Mouse (Mus musculus): ENCODE measurements around the gene Acadm. TPM values are rescaled to one million over a fixed set of nuclear protein-coding genes. Genes with fewer than 3 reads are reported as not detected.

The Acadm gene
- polyA plus RNA-seq, 1 experiment from 2014 or later = 52.7 TPM

- no peak overlapping the region for H3K9ac ChIP-seq (replicated peaks; ENCODE audit: low read length)
- no peaks in the 10 kb centered on the region for H3K36me3 ChIP-seq (ENCODE audit: control insufficient read depth, insufficient read depth, low read length)
- no peak overlapping the region for H3K27ac ChIP-seq (replicated peaks; ENCODE audit: low read depth, low read length)
- H3K4me3 ChIP-seq (replicated peaks; ENCODE audit: low read depth, low read length) = no peak overlapping the region
- DNase-seq (no peak), ATAC-seq (ENCODE audit: low FRiP score, low TSS enrichment) (no peak)
- H3K27me3 ChIP-seq (ENCODE audit: control insufficient read depth, insufficient read depth, low read length) = no peaks in the 10 kb centered on the region
- WGBS = 73% methylated on average over 4 of the region's 4 CpGs
- no peak overlapping the region for H3K4me2 ChIP-seq (ENCODE audit: low read length)
- H3K9me3 ChIP-seq (ENCODE audit: control insufficient read depth, low read length) = no peaks in the 10 kb centered on the region
- H3K4me1 ChIP-seq (ENCODE audit: control insufficient read depth, insufficient read depth, low read length) = 0 out of 2 replicates have a peak, but pooled peaks cover 18% of the 10 kb centered on the region
Observed at GRCm38 (mm10) chr3:153947271-153947670, 2.8 kb upstream of the Acadm start.

GRCm38 (mm10) chr3:153943901-153944334 lies 514 bp downstream of the Acadm start:
- no peak; the same call in 1 of the 2 replicates for ATAC-seq (ENCODE audit: low FRiP score, low TSS enrichment)
- 0 out of 2 replicates have a peak, but pooled peaks cover 18% of the 10 kb centered on the region for H3K4me1 ChIP-seq (ENCODE audit: control insufficient read depth, insufficient read depth, low read length)
- peak overlapping the region; percentile 76 for H3K9ac ChIP-seq (replicated peaks; ENCODE audit: low read length)
- DNase-seq = no peak
- H3K36me3 ChIP-seq (ENCODE audit: control insufficient read depth, insufficient read depth, low read length) = no peaks in the 10 kb centered on the region
- peak overlapping the region; percentile 65 for H3K4me3 ChIP-seq (replicated peaks; ENCODE audit: low read depth, low read length)
- no peaks in the 10 kb centered on the region for H3K9me3 ChIP-seq (ENCODE audit: control insufficient read depth, low read length)
- no peaks in the 10 kb centered on the region for H3K27me3 ChIP-seq (ENCODE audit: control insufficient read depth, insufficient read depth, low read length)
- H3K27ac ChIP-seq (replicated peaks; ENCODE audit: low read depth, low read length) = peak overlapping the region; percentile 72
- WGBS = under 1% methylated on average over 19 of the region's 19 CpGs
- H3K4me2 ChIP-seq (ENCODE audit: low read length) = peak overlapping the region; percentile 80

- 0 out of 2 replicates have a peak, but pooled peaks cover 18% of the 10 kb centered on the region for H3K4me1 ChIP-seq (ENCODE audit: control insufficient read depth, insufficient read depth, low read length)
- H3K9ac ChIP-seq (replicated peaks; ENCODE audit: low read length) = no peak overlapping the region; the same call in 1 of the 2 replicates
- no peaks in the 10 kb centered on the region for H3K27me3 ChIP-seq (ENCODE audit: control insufficient read depth, insufficient read depth, low read length)
- 30% methylated on average over 12 of the region's 12 CpGs for whole genome bisulfite sequencing
- DNase-seq (peak; percentile 70), ATAC-seq (ENCODE audit: low FRiP score, low TSS enrichment) (no peak)
- peak overlapping the region; percentile 65 for H3K4me3 ChIP-seq (replicated peaks; ENCODE audit: low read depth, low read length)
- peak overlapping the region; percentile 80 for H3K4me2 ChIP-seq (ENCODE audit: low read length)
- H3K36me3 ChIP-seq (ENCODE audit: control insufficient read depth, insufficient read depth, low read length) = 0 out of 2 replicates have a peak, but pooled peaks cover 2% of the 10 kb centered on the region
- no peak overlapping the region for H3K27ac ChIP-seq (replicated peaks; ENCODE audit: low read depth, low read length)
- no peaks in the 10 kb centered on the region for H3K9me3 ChIP-seq (ENCODE audit: control insufficient read depth, low read length)
Observed at GRCm38 (mm10) chr3:153943003-153943640, 1.3 kb downstream of the Acadm start.

- no peak overlapping the region for H3K9ac ChIP-seq (replicated peaks; ENCODE audit: low read length)
- H3K4me3 ChIP-seq (replicated peaks; ENCODE audit: low read depth, low read length) = no peak overlapping the region
- no peaks in the 10 kb centered on the region for H3K9me3 ChIP-seq (ENCODE audit: control insufficient read depth, low read length)
- H3K36me3 ChIP-seq (ENCODE audit: control insufficient read depth, insufficient read depth, low read length) = peaks cover 11% of the 10 kb centered on the region
- H3K27ac ChIP-seq (replicated peaks; ENCODE audit: low read depth, low read length) = no peak overlapping the region
- no peaks in the 10 kb centered on the region for H3K27me3 ChIP-seq (ENCODE audit: control insufficient read depth, insufficient read depth, low read length)
- no peak overlapping the region for H3K4me2 ChIP-seq (ENCODE audit: low read length)
- ATAC-seq (ENCODE audit: low FRiP score, low TSS enrichment) (no peak), DNase-seq (no peak)
- 0 out of 2 replicates have a peak, but pooled peaks cover 18% of the 10 kb centered on the region for H3K4me1 ChIP-seq (ENCODE audit: control insufficient read depth, insufficient read depth, low read length)
- 95% methylated on average over 13 of the region's 13 CpGs for WGBS
Observed at GRCm38 (mm10) chr3:153941613-153942012, 2.8 kb downstream of the Acadm start.

- Histone ChIP-seq H3K4me3 (replicated peaks; ENCODE audit: low read depth, low read length) (no peak overlapping the region), H3K4me1 (ENCODE audit: control insufficient read depth, insufficient read depth, low read length) (0 out of 2 replicates have a peak, but pooled peaks cover 18% of the 10 kb centered on the region), H3K9ac (replicated peaks; ENCODE audit: low read length) (no peak overlapping the region), H3K27me3 (ENCODE audit: control insufficient read depth, insufficient read depth, low read length) (no peaks in the 10 kb centered on the region), H3K36me3 (ENCODE audit: control insufficient read depth, insufficient read depth, low read length) (peaks cover 16% of the 10 kb centered on the region), H3K27ac (replicated peaks; ENCODE audit: low read depth, low read length) (no peak overlapping the region), H3K4me2 (ENCODE audit: low read length) (no peak overlapping the region), H3K9me3 (ENCODE audit: control insufficient read depth, low read length) (no peaks in the 10 kb centered on the region)
- 94% methylated on average over 9 of the region's 9 CpGs for WGBS
- ATAC-seq (ENCODE audit: low FRiP score, low TSS enrichment) = no peak
- DNase-seq = no peak
Observed at GRCm38 (mm10) chr3:153940486-153940885, 3.9 kb downstream of the Acadm start.

GRCm38 (mm10) chr3:153940021-153940420 lies 4.4 kb downstream of the Acadm start:
- no peak overlapping the region for H3K9ac ChIP-seq (replicated peaks; ENCODE audit: low read length)
- no peak overlapping the region for H3K4me3 ChIP-seq (replicated peaks; ENCODE audit: low read depth, low read length)
- 0 out of 2 replicates have a peak, but pooled peaks cover 18% of the 10 kb centered on the region for H3K4me1 ChIP-seq (ENCODE audit: control insufficient read depth, insufficient read depth, low read length)
- H3K27me3 ChIP-seq (ENCODE audit: control insufficient read depth, insufficient read depth, low read length) = no peaks in the 10 kb centered on the region
- DNase-seq (no peak), ATAC-seq (ENCODE audit: low FRiP score, low TSS enrichment) (no peak)
- H3K9me3 ChIP-seq (ENCODE audit: control insufficient read depth, low read length) = no peaks in the 10 kb centered on the region
- H3K27ac ChIP-seq (replicated peaks; ENCODE audit: low read depth, low read length) = no peak overlapping the region
- H3K36me3 ChIP-seq (ENCODE audit: control insufficient read depth, insufficient read depth, low read length) = peaks cover 20% of the 10 kb centered on the region
- 82% methylated on average over 8 of the region's 8 CpGs for WGBS
- no peak overlapping the region for H3K4me2 ChIP-seq (ENCODE audit: low read length)

GRCm38 (mm10) chr3:153937116-153937810 lies 7.2 kb downstream of the Acadm start:
- DNase-seq (no peak), ATAC-seq (ENCODE audit: low FRiP score, low TSS enrichment) (no peak)
- Histone ChIP-seq H3K4me2 (ENCODE audit: low read length) (no peak overlapping the region), H3K9ac (replicated peaks; ENCODE audit: low read length) (no peak overlapping the region), H3K36me3 (ENCODE audit: control insufficient read depth, insufficient read depth, low read length) (peaks cover 44% of the 10 kb centered on the region), H3K27me3 (ENCODE audit: control insufficient read depth, insufficient read depth, low read length) (no peaks in the 10 kb centered on the region), H3K4me1 (ENCODE audit: control insufficient read depth, insufficient read depth, low read length) (no peaks in the 10 kb centered on the region), H3K9me3 (ENCODE audit: control insufficient read depth, low read length) (no peaks in the 10 kb centered on the region), H3K4me3 (replicated peaks; ENCODE audit: low read depth, low read length) (no peak overlapping the region), H3K27ac (replicated peaks; ENCODE audit: low read depth, low read length) (no peak overlapping the region)
- WGBS = 94% methylated on average over 17 of the region's 17 CpGs

GRCm38 (mm10) chr3:153935878-153936277 lies 8.6 kb downstream of the Acadm start:
- H3K4me2 ChIP-seq (ENCODE audit: low read length) = no peak overlapping the region
- H3K4me3 ChIP-seq (replicated peaks; ENCODE audit: low read depth, low read length) = no peak overlapping the region
- H3K9ac ChIP-seq (replicated peaks; ENCODE audit: low read length) = no peak overlapping the region
- H3K4me1 ChIP-seq (ENCODE audit: control insufficient read depth, insufficient read depth, low read length) = no peaks in the 10 kb centered on the region
- no peak for DNase-seq
- ATAC-seq (ENCODE audit: low FRiP score, low TSS enrichment) = no peak
- no peaks in the 10 kb centered on the region for H3K27me3 ChIP-seq (ENCODE audit: control insufficient read depth, insufficient read depth, low read length)
- 94% methylated on average over 9 of the region's 9 CpGs for WGBS
- H3K27ac ChIP-seq (replicated peaks; ENCODE audit: low read depth, low read length) = no peak overlapping the region
- no peaks in the 10 kb centered on the region for H3K9me3 ChIP-seq (ENCODE audit: control insufficient read depth, low read length)
- H3K36me3 ChIP-seq (ENCODE audit: control insufficient read depth, insufficient read depth, low read length) = peaks cover 50% of the 10 kb centered on the region
